Mouse (Mus musculus) lung, embryonic 16.5 days (tissue): ENCODE data around the gene Selenbp1. TPM values are rescaled to one million over a fixed set of nuclear protein-coding genes. Genes with fewer than 3 reads are reported as not detected.
"Not testable (repeated sequence)": the region's sequence is repeated elsewhere in the genome, so short reads cannot be mapped to it uniquely, and the experiment has no call there.

Source experiments
- ATAC-seq: fragments of 200-750 bp; cut with Nextera tagmentation; 2 replicates; pipeline ENCODE4 v1.8.0; 2017; ENCODE audit warnings: low read depth, mild to moderate bottlenecking, moderate library complexity
- H3K27ac ChIP-seq: fragments of 300-500 bp; sonication (generic); 2 replicates; pipeline ENCODE4 v1.5.1; 2014; ENCODE audit warnings: mild to moderate bottlenecking, control low read depth, low read length
- H3K27me3 ChIP-seq: fragments of 300-500 bp; sonication (generic); 2 replicates; pipeline ENCODE4 v1.6.1; 2014; ENCODE audit warnings: low read depth, low read length, mixed read lengths; ENCODE audit not compliant: control insufficient read depth, insufficient read depth
- H3K36me3 ChIP-seq: fragments of 300-500 bp; sonication (generic); 2 replicates; pipeline ENCODE4 v1.6.1; 2014; ENCODE audit warnings: low read length; ENCODE audit not compliant: control insufficient read depth, insufficient read depth
- H3K4me1 ChIP-seq: fragments of 300-500 bp; sonication (generic); replicated peaks from 2 replicates; pipeline ENCODE4 v1.6.1; 2014; ENCODE audit warnings: low read length, mixed read lengths; ENCODE audit not compliant: control insufficient read depth, insufficient read depth
- H3K4me2 ChIP-seq: fragments of 300-500 bp; sonication (generic); 2 replicates; pipeline ENCODE4 v1.6.1; 2014; ENCODE audit warnings: low read depth, low read length, control low read depth
- H3K4me3 ChIP-seq: fragments of 300-500 bp; sonication (generic); 2 replicates; pipeline ENCODE4 v1.5.1; 2014; ENCODE audit warnings: mild to moderate bottlenecking, low read length, control low read depth
- H3K9ac ChIP-seq: fragments of 300-500 bp; sonication (generic); 2 replicates; pipeline ENCODE4 v1.6.1; 2014; ENCODE audit warnings: low read length, control low read depth
- H3K9me3 ChIP-seq: fragments of 300-500 bp; sonication (generic); 2 replicates; pipeline ENCODE4 v1.6.1; 2016; ENCODE audit warnings: low read length; ENCODE audit not compliant: control insufficient read depth
- WGBS: fragments of 180-500 bp; shearing (Covaris S2); extraction: QIAGEN DNeasy Blood & Tissue Kit; methylation state at CpG from one replicate; pipeline ENCODE4 v1.1.7; 2014; 5-methylcytosine and 5-hydroxymethylcytosine counted together
- polyA plus RNA-seq: library from polyadenylated mRNA; unstranded; fragments of >200 nt; fragmentation: Nextera tagmentation; extraction: Ambion mirVana; gene quantifications from 2 replicates; pipeline ENCODE4 v1.2.1, GENCODE M21; 2015

Selenbp1 gene
- polyA plus RNA-seq, 1 experiment from 2014 or later = 341 TPM

GRCm38 (mm10) chr3:94943706-94944105 is 10.8 kb downstream of the Selenbp1 start:
- not testable (repeated sequence) for H3K4me1 ChIP-seq, H3K27ac ChIP-seq, H3K9ac ChIP-seq, H3K4me2 ChIP-seq, H3K36me3 ChIP-seq, H3K4me3 ChIP-seq, H3K27me3 ChIP-seq, H3K9me3 ChIP-seq
- ATAC-seq = peak; percentile 30; the same call in 1 of the 2 replicates
- 36% methylated on average over 3 of the region's 4 CpGs for WGBS

DNA sequence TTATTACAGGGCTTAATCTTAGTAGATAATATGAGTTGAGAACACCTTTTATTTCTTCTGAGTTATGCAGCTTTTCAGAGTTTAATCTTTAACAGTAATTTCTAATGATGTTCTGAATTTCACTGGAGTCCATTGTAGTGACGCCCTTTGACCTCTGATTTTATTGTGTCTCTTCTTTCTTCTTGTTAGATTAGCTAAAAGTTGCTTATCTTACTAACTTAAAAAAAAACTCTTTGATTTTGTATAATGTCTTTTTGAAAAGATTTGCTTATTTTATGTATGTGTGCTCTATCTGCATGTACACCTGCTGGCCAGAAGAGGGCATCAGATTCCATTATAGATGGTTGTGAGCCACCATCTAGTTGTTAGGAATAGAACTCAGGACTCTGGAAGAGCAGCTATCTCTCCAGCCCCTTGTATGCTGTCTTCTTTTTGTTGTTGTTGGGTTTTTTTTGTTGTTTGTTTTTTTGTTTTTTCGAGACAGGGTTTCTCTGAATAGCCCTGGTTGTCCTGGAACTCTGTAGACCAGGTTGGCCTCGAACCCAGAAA is 15.3 kb downstream of the Selenbp1 start:
- 64% methylated on average over 3 of the region's 3 CpGs for WGBS
- H3K9ac ChIP-seq = no peak overlapping the region
- no peak for ATAC-seq

DNA sequence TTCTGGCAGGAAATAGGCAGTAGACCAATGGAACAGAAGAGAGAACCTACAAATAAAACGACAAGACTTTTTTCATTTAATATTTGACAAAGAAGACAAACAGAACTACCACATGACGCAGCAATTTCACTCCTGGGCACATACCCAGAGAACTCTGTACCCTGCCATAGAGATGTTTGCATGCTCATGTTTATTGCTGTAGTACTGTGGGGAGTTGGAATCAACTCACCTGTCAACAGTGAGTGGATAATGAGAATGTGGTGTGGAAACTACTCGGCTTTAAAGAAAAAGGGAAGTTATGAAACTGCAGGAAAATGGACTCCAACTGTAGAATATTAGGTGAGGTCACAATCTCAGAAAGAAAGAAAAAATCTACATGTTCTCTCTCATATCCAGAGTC is 16.8 kb downstream of the Selenbp1 start:
- Histone ChIP-seq H3K27ac (no peak overlapping the region), H3K27me3 (no peaks in the 10 kb centered on the region), H3K4me2 (no peak overlapping the region), H3K9ac (no peak overlapping the region), H3K4me1 (peaks cover 11% of the 10 kb centered on the region), H3K36me3 (no peaks in the 10 kb centered on the region), H3K9me3 (no peaks in the 10 kb centered on the region), H3K4me3 (no peak overlapping the region)
- no peak for ATAC-seq
- WGBS = 71% methylated on average over 3 of the region's 3 CpGs

More for the DNA sequence above, 15.3 kb downstream of the Selenbp1 start:
- H3K27ac ChIP-seq = no peak overlapping the region
- H3K36me3 ChIP-seq = no peaks in the 10 kb centered on the region
- no peaks in the 10 kb centered on the region for H3K9me3 ChIP-seq
- peaks cover 11% of the 10 kb centered on the region for H3K4me1 ChIP-seq
- no peaks in the 10 kb centered on the region for H3K27me3 ChIP-seq
- H3K4me2 ChIP-seq = no peak overlapping the region
- no peak overlapping the region for H3K4me3 ChIP-seq

GRCm38 (mm10) chr3:94952806-94953205 is 19.9 kb downstream of the Selenbp1 start:
- Histone ChIP-seq H3K9me3 (no peaks in the 10 kb centered on the region), H3K4me1 (peaks cover 18% of the 10 kb centered on the region), H3K4me3 (peak overlapping the region; percentile 83), H3K27ac (peak overlapping the region; percentile 97), H3K36me3 (peaks cover 21% of the 10 kb centered on the region), H3K4me2 (peak overlapping the region; percentile 55), H3K9ac (no peak overlapping the region), H3K27me3 (no peaks in the 10 kb centered on the region)
- WGBS = 51% methylated on average over 5 of the region's 5 CpGs
- ATAC-seq = peak; percentile 56

DNA sequence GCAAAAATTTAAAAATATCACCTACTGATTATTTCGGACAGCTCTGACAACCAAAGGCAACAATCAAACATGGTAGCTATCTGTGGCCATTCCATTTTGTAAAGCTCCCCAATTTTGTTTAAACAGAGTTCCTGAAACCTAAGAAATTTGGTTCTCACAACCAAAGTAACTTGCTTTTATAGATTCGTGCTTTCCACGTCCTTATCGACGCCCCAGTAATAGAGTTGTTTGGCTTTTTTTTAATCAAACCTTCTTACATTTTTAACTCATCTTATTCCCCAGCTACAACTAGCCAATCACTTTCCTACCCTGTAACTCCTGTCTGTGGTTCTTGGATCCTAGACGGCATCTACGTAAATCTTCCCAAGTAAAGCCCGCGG is 20.5 kb downstream of the Selenbp1 start:
- H3K4me2 ChIP-seq = peak overlapping the region; percentile 55
- peak overlapping the region; percentile 83 for H3K4me3 ChIP-seq
- WGBS = 9% methylated on average over 9 of the region's 9 CpGs
- H3K27me3 ChIP-seq = no peaks in the 10 kb centered on the region
- H3K9me3 ChIP-seq = no peaks in the 10 kb centered on the region
- peak overlapping the region; percentile 75 for H3K9ac ChIP-seq
- peaks cover 27% of the 10 kb centered on the region for H3K36me3 ChIP-seq
- H3K27ac ChIP-seq = peak overlapping the region; percentile 97
- ATAC-seq = peak; percentile 17; the same call in 1 of the 2 replicates
- H3K4me1 ChIP-seq = peaks cover 18% of the 10 kb centered on the region

DNA sequence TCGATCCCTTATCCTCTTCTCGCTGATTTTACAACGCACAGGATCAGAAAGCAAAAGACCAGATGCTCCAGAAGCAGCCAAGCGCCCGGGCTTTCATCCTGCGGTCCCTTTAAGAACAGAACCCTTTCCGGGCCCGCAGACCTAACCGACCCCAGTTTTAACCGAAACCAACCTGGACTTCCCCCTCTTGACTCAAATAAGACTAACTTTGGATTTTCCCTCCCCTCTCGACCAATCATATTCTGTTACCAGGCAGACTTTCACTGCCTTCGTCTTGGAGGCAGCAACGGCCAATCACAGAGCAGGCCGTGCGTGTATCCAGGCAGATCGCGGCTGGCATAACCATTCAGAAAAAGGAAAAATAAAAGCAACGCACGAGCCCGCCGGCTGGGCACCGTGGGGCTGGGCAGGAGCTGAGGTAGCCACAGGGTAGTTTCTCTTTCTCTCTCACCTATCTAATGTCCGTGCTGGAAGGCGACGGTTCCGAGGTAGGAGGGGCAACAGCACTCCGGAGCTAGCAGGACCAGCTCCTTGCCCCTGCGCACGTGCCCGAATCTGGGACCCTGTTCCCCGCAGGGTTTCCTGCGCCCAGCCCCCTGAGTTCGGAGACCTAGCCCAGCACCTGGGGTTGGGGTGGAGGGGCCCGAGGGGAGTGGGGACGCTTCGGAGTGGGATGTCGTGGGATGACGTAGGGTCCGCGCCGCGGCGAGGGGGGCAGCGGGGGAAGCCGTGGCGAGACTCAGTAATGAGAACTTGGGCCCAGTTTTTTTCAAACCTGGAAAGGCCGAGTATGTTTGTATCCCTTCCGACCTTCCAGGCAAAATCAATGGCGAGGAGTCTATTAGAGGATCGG is 21.1 kb downstream of the Selenbp1 start, which contains the start of gene Rfx5:
Gene Rfx5 (plus strand): TSS at position 312 of the 853 bp plus-strand sequence.
- Histone ChIP-seq H3K9me3 (no peaks in the 10 kb centered on the region), H3K4me1 (peaks cover 18% of the 10 kb centered on the region), H3K9ac (peak within 1 kb of the TSS; percentile 89), H3K36me3 (peaks cover 32% of the 10 kb centered on the region), H3K4me3 (peak within 1 kb of the TSS; percentile 83), H3K27me3 (no peaks in the 10 kb centered on the region), H3K27ac (peak within 1 kb of the TSS; percentile 97), H3K4me2 (peak within 1 kb of the TSS; percentile 60)
- under 1% methylated on average over 50 of the region's 50 CpGs for WGBS
- peak; percentile 97 for ATAC-seq

DNA sequence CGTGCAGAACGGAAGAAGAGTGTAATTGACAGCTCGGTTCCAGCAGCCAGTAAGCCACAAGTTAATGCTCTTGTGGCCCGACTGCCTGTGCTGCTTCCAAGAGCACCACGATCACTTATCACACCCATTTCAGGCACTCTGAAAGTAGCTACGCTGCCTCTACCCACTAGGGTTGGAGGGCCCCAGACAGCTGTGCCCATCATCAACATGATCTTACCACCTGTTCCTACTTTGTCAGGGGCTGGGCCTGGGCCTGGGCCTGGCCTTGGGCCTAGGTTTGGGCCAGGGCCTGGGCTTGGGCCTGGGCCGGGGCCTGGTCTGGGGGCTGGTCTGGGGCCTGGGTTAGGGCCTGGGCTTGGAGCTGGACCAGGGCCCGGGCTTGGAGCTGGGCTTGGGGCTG is 25.4 kb downstream of the Selenbp1 start:
- H3K27ac ChIP-seq = no peak overlapping the region
- H3K4me2 ChIP-seq = no peak overlapping the region
- H3K9me3 ChIP-seq = no peaks in the 10 kb centered on the region
- 84% methylated on average over 8 of the region's 8 CpGs for WGBS
- H3K4me3 ChIP-seq = no peak overlapping the region
- no peaks in the 10 kb centered on the region for H3K27me3 ChIP-seq
- no peak overlapping the region for H3K9ac ChIP-seq
- H3K4me1 ChIP-seq = peaks cover 7% of the 10 kb centered on the region
- no peak for ATAC-seq
- peaks cover 35% of the 10 kb centered on the region for H3K36me3 ChIP-seq

- peaks cover 4% of the 10 kb centered on the region for H3K4me1 ChIP-seq
- no peak overlapping the region for H3K4me3 ChIP-seq
- ATAC-seq = no peak
- H3K4me2 ChIP-seq = no peak overlapping the region
- H3K36me3 ChIP-seq = peaks cover 35% of the 10 kb centered on the region
- H3K27me3 ChIP-seq = no peaks in the 10 kb centered on the region
- H3K9ac ChIP-seq = no peak overlapping the region
- 43% methylated on average over 8 of the region's 8 CpGs for WGBS
- H3K27ac ChIP-seq = no peak overlapping the region
- H3K9me3 ChIP-seq = no peaks in the 10 kb centered on the region
Measured at GRCm38 (mm10) chr3:94959871-94960270, 27.0 kb downstream of the Selenbp1 start.

- no peak overlapping the region for H3K4me3 ChIP-seq
- H3K36me3 ChIP-seq = peaks cover 35% of the 10 kb centered on the region
- no peak overlapping the region for H3K4me2 ChIP-seq
- no peaks in the 10 kb centered on the region; the same call in none of the 2 replicates for H3K4me1 ChIP-seq
- no peak overlapping the region for H3K27ac ChIP-seq
- ATAC-seq = no peak
- WGBS = 55% methylated on average over 5 of the region's 5 CpGs
- no peaks in the 10 kb centered on the region for H3K9me3 ChIP-seq
- H3K9ac ChIP-seq = no peak overlapping the region
- no peaks in the 10 kb centered on the region for H3K27me3 ChIP-seq
Measured at GRCm38 (mm10) chr3:94960322-94960721, 27.5 kb downstream of the Selenbp1 start.
